Mouse (Mus musculus): ENCODE measurements around the gene Zfp551.

Zfp551 gene

GRCm38 (mm10) chr7:12422245-12422849 is at the start of gene Zfp551:
Gene Zfp551, minus strand, starts transcription at chr7:12422751.
- peak; percentile 63 for DNase-seq

- no peak for DNase-seq
These were observed 304 bp upstream of the Zfp551 start for GRCm38 (mm10) chr7:12422855-12423254.

GRCm38 (mm10) chr7:12421741-12422140 is 810 bp downstream of the Zfp551 start:
- no peak for DNase-seq

- no peak for DNase-seq
These were observed 53.4 kb downstream of the Zfp551 start, which contains the start of gene Vmn1r84 for GRCm38 (mm10) chr7:12369173-12369572. Gene Vmn1r84, minus strand, starts transcription at chr7:12369273.

All from right cerebral cortex, postnatal 25 days (tissue).